Mouse (Mus musculus) stomach, embryonic 15.5 days (tissue): ENCODE data around the gene St6galnac6. TPM values are rescaled to one million over a fixed set of nuclear protein-coding genes. Genes with fewer than 3 reads are reported as not detected.

Source experiments
- ATAC-seq: fragments of 200-750 bp; cut with Nextera tagmentation; 2 replicates; pipeline ENCODE4 v1.8.0; 2017; ENCODE audit warnings: low read depth, moderate number of reproducible peaks, moderate TSS enrichment; ENCODE audit not compliant: insufficient read depth, low FRiP score
- H3K27ac ChIP-seq: fragments of 300-500 bp; sonication (generic); 2 replicates; pipeline ENCODE4 v1.5.1; 2015; ENCODE audit warnings: mild to moderate bottlenecking, inconsistent platforms
- H3K27me3 ChIP-seq: fragments of 300-500 bp; sonication (generic); replicated peaks from 2 replicates; pipeline ENCODE4 v1.6.1; 2015; ENCODE audit warnings: inconsistent platforms
- H3K36me3 ChIP-seq: fragments of 300-500 bp; sonication (generic); 2 replicates; pipeline ENCODE4 v1.6.1; 2015; ENCODE audit warnings: inconsistent platforms
- H3K4me1 ChIP-seq: fragments of 300-500 bp; sonication (generic); 2 replicates; pipeline ENCODE4 v1.6.1; 2015; ENCODE audit warnings: inconsistent platforms
- H3K4me2 ChIP-seq: fragments of 300-500 bp; sonication (generic); 2 replicates; pipeline ENCODE4 v1.6.1; 2015; ENCODE audit warnings: mild to moderate bottlenecking, inconsistent platforms
- H3K4me3 ChIP-seq: fragments of 300-500 bp; sonication (generic); replicated peaks from 2 replicates; pipeline ENCODE4 v1.5.1; 2015; ENCODE audit warnings: inconsistent platforms
- H3K9ac ChIP-seq: fragments of 300-500 bp; sonication (generic); 2 replicates; pipeline ENCODE4 v1.6.1; 2015; ENCODE audit warnings: inconsistent platforms
- H3K9me3 ChIP-seq: fragments of 300-500 bp; sonication (generic); 2 replicates; pipeline ENCODE4 v1.6.1; 2016; ENCODE audit warnings: inconsistent platforms
- WGBS: fragments of 180-500 bp; shearing (Covaris S2); methylation state at CpG from one replicate; pipeline ENCODE4 v1.1.7; 2015; 5-methylcytosine and 5-hydroxymethylcytosine counted together
- polyA plus RNA-seq: library from polyadenylated mRNA; unstranded; fragments of >200 nt; fragmentation: Nextera tagmentation; extraction: Ambion mirVana; gene quantifications from 2 replicates; pipeline ENCODE4 v1.2.1, GENCODE M21; 2015

St6galnac6 gene
- polyA plus RNA-seq, 1 experiment from 2014 or later = 19.7 TPM

DNA sequence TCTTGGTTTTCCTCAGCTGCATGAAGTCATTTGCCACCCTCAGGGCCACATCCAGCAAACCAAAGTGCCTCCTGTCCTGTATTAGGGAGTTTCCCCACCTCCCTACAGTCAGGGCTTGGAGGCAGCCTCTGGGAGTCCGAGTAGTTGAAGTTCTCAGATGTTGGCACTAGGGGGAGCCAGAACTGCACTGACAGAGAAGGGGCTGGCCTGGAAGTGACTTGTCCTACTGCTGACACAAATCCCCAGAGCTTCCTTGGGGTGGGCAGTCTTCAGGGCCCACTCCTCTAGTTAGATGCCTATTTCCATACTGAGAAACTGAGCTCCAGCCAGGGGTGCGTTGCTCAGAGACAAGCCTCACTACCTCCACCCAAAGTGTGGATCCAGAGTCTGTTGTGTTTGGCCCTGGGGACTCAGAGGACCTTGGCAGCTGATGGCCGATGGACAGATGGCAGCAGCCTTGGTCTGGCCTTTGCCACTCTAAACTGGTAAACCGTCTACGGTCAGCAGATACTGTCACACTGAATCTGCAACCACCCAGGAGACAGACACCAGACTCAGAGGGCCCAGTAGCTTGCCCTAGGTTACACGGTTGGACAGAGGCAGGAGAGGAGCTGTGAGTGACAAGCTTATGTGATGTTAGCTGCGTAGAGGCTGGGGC lies 32.4 kb downstream of the St6galnac6 start:
- Histone ChIP-seq H3K9ac (no peak overlapping the region), H3K27me3 (no peaks in the 10 kb centered on the region), H3K4me2 (no peak overlapping the region), H3K4me1 (peaks cover 24% of the 10 kb centered on the region), H3K27ac (peak overlapping the region; percentile 21; the same call in 1 of the 2 replicates), H3K36me3 (no peaks in the 10 kb centered on the region), H3K4me3 (no peak overlapping the region), H3K9me3 (no peaks in the 10 kb centered on the region)
- 49% methylated on average over 7 of the region's 7 CpGs for WGBS
- ATAC-seq = peak; percentile 16; the same call in 1 of the 2 replicates

DNA sequence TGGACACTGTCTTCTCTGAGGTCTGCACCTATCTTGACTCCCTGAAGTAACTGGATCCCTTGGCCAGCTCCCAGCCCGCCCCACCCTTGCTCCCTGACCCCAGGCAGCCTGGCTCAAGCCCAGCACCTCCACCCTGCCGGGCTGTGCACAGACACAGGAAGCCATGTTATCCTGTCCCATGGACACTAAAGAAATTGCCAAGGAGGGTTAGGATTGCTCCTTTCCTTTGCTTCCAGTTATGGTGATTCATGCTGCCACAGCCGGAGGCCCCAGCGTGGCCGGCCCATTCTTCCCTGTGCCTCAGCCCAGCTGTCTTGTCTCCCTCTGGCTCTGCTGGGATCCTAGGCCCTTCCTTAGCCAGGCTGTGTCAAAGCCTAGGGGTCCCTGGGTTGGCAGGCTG lies 34.2 kb downstream of the St6galnac6 start:
- Histone ChIP-seq H3K9ac (no peak overlapping the region), H3K9me3 (no peaks in the 10 kb centered on the region), H3K4me3 (no peak overlapping the region), H3K27me3 (no peaks in the 10 kb centered on the region), H3K4me2 (no peak overlapping the region), H3K27ac (peak overlapping the region; percentile 51), H3K36me3 (no peaks in the 10 kb centered on the region), H3K4me1 (peaks cover 22% of the 10 kb centered on the region)
- 61% methylated on average over 5 of the region's 5 CpGs for WGBS
- no peak for ATAC-seq

DNA sequence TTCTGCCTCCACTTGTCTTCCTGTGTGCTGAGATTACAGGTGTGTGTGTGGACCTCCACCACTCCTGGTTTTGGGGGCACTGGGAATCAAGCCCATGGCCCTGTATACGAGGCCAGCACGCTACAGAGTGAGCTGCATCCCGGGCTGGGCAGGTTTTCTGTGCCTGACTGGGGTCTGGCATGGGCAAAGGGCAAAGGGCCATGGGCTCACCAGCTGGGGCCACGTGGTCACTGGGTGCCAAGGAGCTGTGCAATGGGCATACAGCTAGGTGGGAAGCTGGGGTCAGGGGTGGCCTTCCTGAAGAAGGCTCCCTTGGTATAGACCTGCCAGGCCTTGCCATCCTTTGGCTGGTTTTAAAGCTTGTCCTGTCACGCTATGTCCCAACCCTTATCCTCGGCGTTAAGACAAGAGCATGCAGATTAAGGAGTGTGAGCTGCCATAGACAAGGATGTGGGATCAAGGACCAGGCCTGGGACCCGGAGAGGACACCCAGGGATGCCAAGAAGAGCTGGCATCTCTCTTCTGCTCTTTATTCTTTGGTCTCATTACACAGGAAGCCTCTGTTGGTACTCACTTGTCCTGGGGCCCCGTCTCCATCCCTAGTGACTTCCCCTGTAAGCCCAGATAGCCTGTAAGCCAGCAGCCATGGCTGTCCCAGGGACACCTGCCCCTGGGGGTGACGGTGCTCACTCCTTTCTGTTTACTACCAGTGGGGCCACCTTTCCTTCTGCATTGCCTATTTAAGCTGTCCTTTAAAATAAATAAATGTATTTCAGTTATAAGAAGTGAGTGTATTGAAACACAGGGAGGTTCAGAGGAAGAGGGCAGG lies 35.0 kb downstream of the St6galnac6 start:
- Histone ChIP-seq H3K9me3 (no peaks in the 10 kb centered on the region), H3K4me1 (peaks cover 14% of the 10 kb centered on the region), H3K4me2 (no peak overlapping the region), H3K9ac (no peak overlapping the region), H3K27me3 (no peaks in the 10 kb centered on the region), H3K4me3 (no peak overlapping the region), H3K36me3 (no peaks in the 10 kb centered on the region), H3K27ac (no peak overlapping the region; the same call in 1 of the 2 replicates)
- WGBS = 87% methylated on average over 10 of the region's 10 CpGs
- no peak for ATAC-seq

DNA sequence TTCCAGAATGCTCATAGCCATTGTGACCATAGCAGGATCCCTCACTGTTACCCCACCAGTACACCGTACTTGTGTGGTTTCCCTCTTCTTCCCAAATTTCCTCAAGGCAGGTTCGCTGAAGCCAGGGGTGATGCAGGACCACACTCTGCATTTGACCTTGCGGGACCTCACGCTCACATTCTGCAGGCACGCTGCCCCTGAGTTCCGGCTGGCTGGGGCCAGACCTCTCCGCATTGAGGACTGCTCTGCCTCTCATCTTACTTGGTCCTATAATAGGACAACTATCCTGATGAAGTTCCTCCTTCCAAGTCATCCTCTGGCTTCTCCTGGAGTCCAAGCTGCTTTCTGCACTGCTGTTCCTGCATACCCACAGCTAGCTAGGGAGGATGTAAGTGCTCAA lies 37.1 kb downstream of the St6galnac6 start:
- 81% methylated on average over 7 of the region's 7 CpGs for WGBS
- Histone ChIP-seq H3K4me2 (no peak overlapping the region), H3K9ac (no peak overlapping the region), H3K9me3 (no peaks in the 10 kb centered on the region), H3K27me3 (no peaks in the 10 kb centered on the region), H3K27ac (peak overlapping the region; percentile 40; the same call in 1 of the 2 replicates), H3K4me3 (no peak overlapping the region), H3K36me3 (no peaks in the 10 kb centered on the region), H3K4me1 (peaks cover 11% of the 10 kb centered on the region)
- ATAC-seq = no peak

DNA sequence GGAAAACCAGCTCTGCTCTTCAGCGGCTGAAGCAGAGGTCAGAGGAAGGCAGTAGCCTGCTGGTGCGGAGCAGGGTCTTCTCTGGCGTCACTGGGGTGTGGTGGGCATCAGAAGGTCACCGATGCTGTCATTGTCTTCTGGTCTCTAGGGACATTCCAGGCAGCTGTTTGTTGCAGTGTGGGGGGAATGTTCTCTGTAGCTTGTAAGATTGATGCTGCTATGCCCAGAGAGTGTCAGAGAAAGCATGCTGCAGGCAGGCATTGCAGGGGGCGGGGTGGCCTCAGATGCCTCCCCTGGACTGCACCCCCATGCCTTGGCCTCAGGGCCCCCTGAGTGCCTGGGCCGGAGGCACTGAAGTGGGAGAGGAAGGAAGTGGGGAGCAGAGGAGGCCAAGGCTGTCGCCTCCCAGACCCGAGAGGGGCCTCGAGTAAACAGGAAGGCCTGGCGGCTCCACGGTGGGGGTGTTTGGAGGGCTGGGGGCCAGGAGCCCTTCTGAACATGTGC lies 38.3 kb downstream of the St6galnac6 start:
- no peaks in the 10 kb centered on the region for H3K27me3 ChIP-seq
- 21% methylated on average over 11 of the region's 11 CpGs for WGBS
- H3K9me3 ChIP-seq = no peaks in the 10 kb centered on the region
- peak; percentile 49 for ATAC-seq
- H3K27ac ChIP-seq = 0 out of 2 replicates have a peak overlapping the region, but pooled peaks have one; percentile 41
- peaks cover 12% of the 10 kb centered on the region for H3K4me1 ChIP-seq
- H3K4me2 ChIP-seq = no peak overlapping the region
- H3K36me3 ChIP-seq = no peaks in the 10 kb centered on the region
- H3K4me3 ChIP-seq = no peak overlapping the region
- no peak overlapping the region for H3K9ac ChIP-seq

DNA sequence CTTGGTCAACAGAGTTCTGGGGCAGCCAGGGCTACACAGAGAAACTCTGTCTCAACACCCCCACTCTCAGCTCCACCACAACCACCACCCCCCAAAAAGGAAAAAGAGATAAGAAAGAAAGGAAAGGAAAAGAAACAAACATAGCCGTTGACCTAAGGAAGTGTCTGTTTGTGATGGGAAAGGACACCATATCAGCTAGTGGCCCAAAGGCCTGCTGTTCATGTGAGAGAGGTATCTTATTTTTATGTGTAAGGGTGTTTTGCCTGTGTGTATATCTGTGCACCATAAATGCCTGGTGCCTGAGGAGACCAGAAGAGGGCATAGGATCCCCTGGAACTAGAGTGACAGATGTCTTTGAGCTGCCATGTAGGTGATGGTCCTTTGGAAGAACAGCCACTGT lies 40.1 kb downstream of the St6galnac6 start:
- Histone ChIP-seq H3K4me3 (no peak overlapping the region), H3K9ac (no peak overlapping the region), H3K4me1 (peaks cover 14% of the 10 kb centered on the region), H3K27me3 (no peaks in the 10 kb centered on the region), H3K4me2 (no peak overlapping the region), H3K36me3 (no peaks in the 10 kb centered on the region), H3K9me3 (no peaks in the 10 kb centered on the region), H3K27ac (no peak overlapping the region)
- no peak for ATAC-seq
- 29% methylated on average over 1 of the region's 1 CpGs for WGBS

DNA sequence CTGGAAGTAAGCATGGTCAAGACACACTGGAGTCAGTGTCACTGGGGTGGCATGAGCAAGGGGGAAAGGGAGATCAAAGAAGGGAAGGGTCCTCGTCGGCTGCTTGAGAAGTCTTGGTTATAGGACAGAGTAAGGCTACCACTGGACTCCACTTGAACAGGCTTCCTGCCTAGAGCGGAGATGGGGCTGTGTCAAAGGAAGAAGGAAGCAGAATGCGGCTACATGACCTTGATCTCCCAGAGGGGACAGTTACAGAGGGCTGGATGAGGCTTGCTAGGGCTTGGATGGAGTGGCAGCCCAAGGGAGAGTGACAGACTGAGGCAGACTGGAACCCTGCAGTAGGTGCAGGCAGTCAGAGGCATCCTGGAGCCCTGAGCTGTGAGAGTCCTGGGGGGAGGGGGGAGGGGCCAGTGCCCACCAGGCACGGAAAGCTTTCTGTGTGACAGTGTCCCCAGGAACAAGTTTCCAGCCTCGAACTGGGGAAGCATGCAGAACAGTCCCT lies 41.1 kb downstream of the St6galnac6 start:
- Histone ChIP-seq H3K4me3 (no peak overlapping the region), H3K36me3 (no peaks in the 10 kb centered on the region), H3K4me1 (peaks cover 14% of the 10 kb centered on the region), H3K27ac (no peak overlapping the region), H3K9me3 (no peaks in the 10 kb centered on the region), H3K27me3 (no peaks in the 10 kb centered on the region), H3K4me2 (no peak overlapping the region), H3K9ac (no peak overlapping the region)
- 63% methylated on average over 6 of the region's 6 CpGs for WGBS
- no peak for ATAC-seq

DNA sequence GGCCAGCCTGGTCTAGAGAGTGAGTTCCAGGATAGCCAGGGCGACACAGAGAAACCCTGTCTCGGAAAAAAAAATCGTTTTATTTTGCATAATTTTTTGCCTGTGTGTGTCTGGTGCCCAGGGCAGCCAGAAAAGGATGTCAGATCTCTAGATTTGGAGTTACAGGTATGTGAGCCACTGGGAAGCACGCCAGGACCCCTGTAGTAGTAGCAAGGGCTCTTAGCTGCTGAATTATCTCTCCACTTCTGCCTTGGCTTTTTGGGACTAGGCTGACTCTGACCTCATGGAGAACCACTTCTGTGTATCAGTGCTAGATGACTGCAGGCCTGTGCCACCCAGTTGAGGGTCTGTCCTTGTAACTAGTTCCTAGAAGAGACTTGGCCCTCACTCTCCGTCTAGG lies 42.3 kb downstream of the St6galnac6 start:
- H3K4me3 ChIP-seq = no peak overlapping the region
- no peaks in the 10 kb centered on the region for H3K36me3 ChIP-seq
- H3K27me3 ChIP-seq = no peaks in the 10 kb centered on the region
- no peak overlapping the region for H3K4me2 ChIP-seq
- WGBS = 86% methylated on average over 5 of the region's 5 CpGs
- no peak overlapping the region for H3K9ac ChIP-seq
- peaks cover 19% of the 10 kb centered on the region for H3K4me1 ChIP-seq
- no peak overlapping the region for H3K27ac ChIP-seq
- ATAC-seq = no peak
- H3K9me3 ChIP-seq = no peaks in the 10 kb centered on the region

DNA sequence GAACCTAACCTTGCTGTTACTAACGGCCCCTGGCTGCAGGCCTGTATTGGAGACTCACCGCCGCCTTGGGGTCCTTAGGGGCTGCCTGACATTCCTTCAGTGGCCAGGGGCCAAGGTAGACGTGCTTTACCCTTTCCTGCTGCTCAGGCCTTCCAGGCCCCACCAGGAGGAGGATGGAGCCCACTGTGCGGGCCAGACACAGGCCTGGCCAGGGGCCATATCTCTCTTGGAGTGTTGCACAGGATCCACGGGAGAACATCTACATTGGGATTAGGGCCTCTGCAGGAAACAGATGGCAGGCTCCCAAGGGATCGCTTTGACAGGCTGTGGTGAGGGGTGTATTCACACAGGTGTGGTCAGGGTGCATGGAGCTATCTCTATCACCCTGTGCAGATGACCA lies 43.3 kb downstream of the St6galnac6 start:
- ATAC-seq = 0 out of 2 replicates have a peak, but pooled peaks have one; percentile 15
- Histone ChIP-seq H3K27ac (no peak overlapping the region), H3K4me2 (no peak overlapping the region), H3K4me3 (no peak overlapping the region), H3K9ac (no peak overlapping the region), H3K27me3 (no peaks in the 10 kb centered on the region), H3K9me3 (no peaks in the 10 kb centered on the region), H3K36me3 (no peaks in the 10 kb centered on the region), H3K4me1 (peaks cover 17% of the 10 kb centered on the region)
- 54% methylated on average over 7 of the region's 7 CpGs for WGBS

DNA sequence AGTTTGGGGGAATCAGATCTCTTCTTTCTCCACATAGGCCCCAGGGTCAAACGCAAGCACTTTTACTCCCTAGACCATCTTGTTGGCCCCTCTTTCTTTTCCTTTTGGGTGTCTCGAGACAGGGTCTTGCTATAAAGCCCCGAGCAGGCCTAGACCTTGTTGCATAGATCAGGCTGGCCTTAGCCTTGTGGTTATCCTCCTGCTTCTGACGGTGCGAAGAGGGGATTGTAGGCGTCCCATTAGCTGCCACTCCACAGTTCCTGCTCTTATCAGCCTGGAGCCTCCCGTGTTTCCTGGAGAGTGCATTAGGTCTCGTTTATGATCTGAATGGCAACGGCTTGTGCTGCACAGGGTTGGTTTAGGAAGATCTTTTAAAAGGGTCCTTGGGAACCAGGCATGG lies 44.6 kb downstream of the St6galnac6 start:
- Histone ChIP-seq H3K9ac (no peak overlapping the region), H3K27ac (no peak overlapping the region), H3K36me3 (no peaks in the 10 kb centered on the region), H3K27me3 (no peaks in the 10 kb centered on the region), H3K4me3 (no peak overlapping the region), H3K9me3 (no peaks in the 10 kb centered on the region), H3K4me1 (0 out of 2 replicates have a peak, but pooled peaks cover 13% of the 10 kb centered on the region), H3K4me2 (no peak overlapping the region)
- 63% methylated on average over 9 of the region's 9 CpGs for WGBS
- no peak for ATAC-seq

DNA sequence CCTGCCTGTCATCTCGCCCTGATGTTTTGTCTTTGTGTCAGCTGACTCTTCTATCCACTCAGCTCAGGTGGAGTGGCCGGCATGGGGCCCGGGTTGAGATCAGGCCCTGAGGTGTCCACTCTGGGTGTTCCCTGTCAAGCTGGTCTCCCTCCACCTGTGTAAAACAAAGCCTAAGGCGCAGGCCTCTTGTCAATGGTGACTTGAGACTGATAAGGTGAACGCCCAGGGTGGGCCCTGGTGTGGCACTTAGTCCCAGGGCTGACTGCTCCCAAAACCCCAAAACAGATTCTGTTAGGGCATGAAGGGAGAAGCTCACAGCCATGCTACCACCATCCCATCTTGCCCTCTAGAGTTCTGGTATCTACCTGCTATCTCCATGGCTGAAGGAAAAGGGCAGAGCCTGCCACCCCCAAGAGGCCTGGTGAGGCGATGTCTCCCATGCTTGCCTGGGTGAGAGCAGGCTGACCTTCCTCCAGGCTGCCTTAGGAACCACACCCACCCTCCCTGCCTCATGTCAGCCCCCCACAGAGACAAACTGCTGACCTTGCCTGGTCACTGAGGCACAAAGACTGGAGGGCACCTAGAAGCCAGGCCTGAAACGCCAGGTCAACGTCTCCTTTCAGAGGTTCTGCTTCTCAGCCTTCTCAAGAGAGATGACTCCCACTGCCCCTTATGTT lies 45.4 kb downstream of the St6galnac6 start:
- H3K9me3 ChIP-seq = no peaks in the 10 kb centered on the region
- H3K4me2 ChIP-seq = no peak overlapping the region
- no peaks in the 10 kb centered on the region for H3K36me3 ChIP-seq
- no peak overlapping the region for H3K27ac ChIP-seq
- H3K4me1 ChIP-seq = 0 out of 2 replicates have a peak, but pooled peaks cover 13% of the 10 kb centered on the region
- no peak for ATAC-seq
- H3K9ac ChIP-seq = no peak overlapping the region
- 72% methylated on average over 8 of the region's 8 CpGs for WGBS
- no peaks in the 10 kb centered on the region for H3K27me3 ChIP-seq
- no peak overlapping the region for H3K4me3 ChIP-seq
